Mouse (Mus musculus) lung, postnatal 0 days (tissue): ENCODE results near the gene Stx16. TPM values are rescaled to one million over a fixed set of nuclear protein-coding genes. Genes with fewer than 3 reads are reported as not detected.

Experiments
- ATAC-seq: fragments of 200-750 bp; cut with Nextera tagmentation; 2 replicates; pipeline ENCODE4 v1.8.0; 2017; ENCODE audit warnings: moderate library complexity
- DNase-seq: peaks from one replicate; pipeline ENCODE4 v3.0.0-alpha.2; 2016; ENCODE audit warnings: low spot score
- H3K27ac ChIP-seq: fragments of 300-500 bp; sonication (generic); 2 replicates; pipeline ENCODE4 v1.5.1; 2014; ENCODE audit warnings: antibody characterized with exemption, mild to moderate bottlenecking, low read length, mixed read lengths
- H3K27me3 ChIP-seq: fragments of 300-500 bp; sonication (generic); replicated peaks from 2 replicates; pipeline ENCODE4 v1.6.1; 2014; ENCODE audit warnings: low read length, mixed read lengths; ENCODE audit not compliant: insufficient read depth
- H3K36me3 ChIP-seq: fragments of 300-500 bp; sonication (generic); 2 replicates; pipeline ENCODE4 v1.6.1; 2014; ENCODE audit warnings: low read length, mixed read lengths; ENCODE audit not compliant: insufficient read depth
- H3K4me1 ChIP-seq: fragments of 300-500 bp; sonication (generic); 2 replicates; pipeline ENCODE4 v1.6.1; 2014; ENCODE audit warnings: antibody characterized with exemption, low read depth, low read length, mixed read lengths; ENCODE audit not compliant: insufficient read depth
- H3K4me2 ChIP-seq: fragments of 300-500 bp; sonication (generic); replicated peaks from 2 replicates; pipeline ENCODE4 v1.6.1; 2014; ENCODE audit warnings: low read depth, mild to moderate bottlenecking, low read length, moderate library complexity, mixed read lengths
- H3K4me3 ChIP-seq: fragments of 300-500 bp; sonication (generic); 2 replicates; pipeline ENCODE4 v1.5.1; 2014; ENCODE audit warnings: low read depth, low read length
- H3K9ac ChIP-seq: fragments of 300-500 bp; sonication (generic); replicated peaks from 2 replicates; pipeline ENCODE4 v1.6.1; 2014; ENCODE audit warnings: low read depth, mild to moderate bottlenecking
- H3K9me3 ChIP-seq: fragments of 300-500 bp; sonication (generic); 2 replicates; pipeline ENCODE4 v1.6.1; 2016; ENCODE audit warnings: low read length, mixed read lengths
- CTCF ChIP-seq: IDR thresholded peaks from 2 replicates; pipeline ENCODE4 v1.5.1; 2016; ENCODE audit warnings: antibody characterized with exemption, mild to moderate bottlenecking
- EP300 ChIP-seq: IDR thresholded peaks from 2 replicates; pipeline ENCODE4 v1.6.1; 2016; ENCODE audit warnings: antibody characterized with exemption, mild to moderate bottlenecking, control low read depth
- WGBS: fragments of 180-500 bp; shearing (Covaris S2); extraction: QIAGEN DNeasy Blood & Tissue Kit; methylation state at CpG from one replicate; pipeline ENCODE4 v1.1.7; 2014; 5-methylcytosine and 5-hydroxymethylcytosine counted together
- polyA plus RNA-seq: library from polyadenylated mRNA; unstranded; fragments of >200 nt; fragmentation: Nextera tagmentation; extraction: Ambion mirVana; gene quantifications from 2 replicates; pipeline ENCODE4 v1.2.1, GENCODE M21; 2015

The Stx16 gene
- polyA plus RNA-seq, 1 experiment from 2014 or later = 5.2 TPM

DNA sequence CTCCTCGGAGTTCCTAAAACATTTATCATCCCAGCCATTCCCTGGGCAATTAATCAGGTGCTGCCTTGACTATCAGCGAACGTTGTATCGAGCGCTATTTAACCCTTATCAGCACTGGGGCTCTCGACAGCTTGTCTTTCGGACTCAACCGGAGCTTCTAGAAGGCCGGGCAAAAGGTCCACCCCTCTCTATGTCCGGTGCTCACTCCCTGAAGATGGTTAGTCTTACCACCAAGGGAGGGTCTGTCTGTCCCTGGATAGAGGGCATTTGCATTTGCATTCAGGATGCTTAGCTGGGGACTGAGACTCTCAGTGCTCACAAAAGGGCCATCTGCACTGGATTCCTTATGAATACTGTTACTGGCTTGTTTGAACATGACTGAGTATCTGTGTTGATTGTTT lies 25.0 kb upstream of the Stx16 start:
- TF ChIP-seq EP300 (no peak), CTCF (no peak)
- Histone ChIP-seq H3K9me3 (no peaks in the 10 kb centered on the region), H3K27me3 (no peaks in the 10 kb centered on the region), H3K4me2 (no peak overlapping the region), H3K4me1 (no peaks in the 10 kb centered on the region), H3K27ac (no peak overlapping the region), H3K9ac (no peak overlapping the region), H3K36me3 (no peaks in the 10 kb centered on the region), H3K4me3 (no peak overlapping the region)
- ATAC-seq (no peak), DNase-seq (no peak)
- WGBS = 10% methylated on average over 10 of the region's 10 CpGs

DNA sequence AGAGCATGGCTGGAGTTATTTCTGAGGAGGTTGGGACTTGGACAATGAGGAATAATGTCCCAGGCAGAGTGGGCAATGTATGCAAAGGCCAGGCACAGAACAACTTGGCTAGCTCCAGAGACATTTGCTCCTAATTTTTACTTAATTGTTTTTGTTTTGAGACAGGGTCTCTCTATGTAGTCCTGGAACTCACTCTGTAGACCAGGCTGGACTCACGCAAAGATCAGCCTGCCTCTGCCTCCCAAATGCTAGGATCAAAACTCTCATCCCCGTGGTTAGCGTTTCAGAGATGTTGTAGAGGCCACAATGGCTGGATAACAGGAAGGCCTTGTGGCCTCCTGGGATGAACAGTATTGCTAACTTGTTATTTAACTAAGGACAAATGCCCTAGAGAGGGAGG lies 21.6 kb upstream of the Stx16 start:
- Histone ChIP-seq H3K36me3 (no peaks in the 10 kb centered on the region), H3K27me3 (no peaks in the 10 kb centered on the region), H3K4me3 (no peak overlapping the region), H3K9me3 (no peaks in the 10 kb centered on the region), H3K4me2 (no peak overlapping the region), H3K4me1 (no peaks in the 10 kb centered on the region), H3K9ac (no peak overlapping the region), H3K27ac (no peak overlapping the region)
- no peak for ATAC-seq
- TF ChIP-seq EP300 = no peak
- TF ChIP-seq CTCF = no peak
- DNase-seq = no peak
- 94% methylated on average over 3 of the region's 3 CpGs for WGBS

DNA sequence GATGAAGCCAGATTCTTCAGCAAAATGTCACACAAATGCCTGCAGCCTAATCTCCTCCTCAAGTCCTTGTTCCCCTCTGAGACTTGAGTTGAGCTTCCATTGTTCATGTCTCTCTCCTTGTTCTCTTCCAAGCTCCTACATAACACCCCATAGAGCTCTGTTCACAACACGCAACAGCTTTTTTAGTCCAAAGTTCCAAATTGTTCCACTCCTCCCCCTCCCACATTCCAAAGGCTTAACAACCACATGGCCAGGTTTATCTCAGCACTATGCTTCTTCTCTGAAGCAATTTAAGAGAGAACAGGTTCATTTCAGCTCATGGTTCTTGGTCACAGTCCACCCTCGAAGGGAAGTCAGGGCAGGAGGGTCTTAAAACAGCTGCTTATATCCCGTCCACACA lies 18.4 kb upstream of the Stx16 start:
- DNase-seq = no peak
- Histone ChIP-seq H3K9me3 (no peaks in the 10 kb centered on the region), H3K36me3 (no peaks in the 10 kb centered on the region), H3K4me3 (no peak overlapping the region), H3K4me1 (no peaks in the 10 kb centered on the region), H3K4me2 (no peak overlapping the region), H3K27ac (no peak overlapping the region), H3K9ac (no peak overlapping the region), H3K27me3 (no peaks in the 10 kb centered on the region)
- 85% methylated on average over 3 of the region's 3 CpGs for whole genome bisulfite sequencing
- ATAC-seq = no peak
- TF ChIP-seq CTCF (no peak), EP300 (no peak)

DNA sequence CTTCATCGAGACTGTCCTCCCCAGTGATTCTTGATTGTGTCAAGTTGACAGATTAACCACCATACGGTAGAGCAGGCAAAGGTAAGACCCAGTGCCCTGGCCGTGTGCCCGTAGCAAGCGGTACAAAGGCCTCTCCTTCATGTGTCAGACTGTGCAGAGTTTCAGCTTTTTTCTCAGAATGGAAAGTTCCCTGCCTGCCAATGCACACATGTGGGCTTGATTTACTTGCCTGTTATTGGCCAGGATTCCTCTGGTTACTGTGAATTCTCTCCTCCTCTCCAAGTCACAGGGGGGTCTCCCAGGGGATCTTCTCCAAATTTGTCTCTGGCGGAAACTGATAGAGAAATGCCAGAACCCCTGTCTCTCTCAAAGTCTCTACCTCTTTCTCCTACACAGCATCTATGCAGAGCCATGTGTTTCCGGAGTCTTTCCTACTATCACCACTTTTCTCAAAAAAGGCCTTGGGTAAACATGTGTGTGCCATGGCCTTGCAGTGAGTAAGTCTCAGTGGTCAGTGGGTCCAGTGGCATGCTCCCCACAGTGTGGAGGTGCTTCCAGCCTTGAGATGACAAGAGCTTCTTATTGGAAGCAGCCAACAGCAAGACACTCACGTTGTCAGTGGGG lies 17.7 kb upstream of the Stx16 start:
- ATAC-seq (no peak), DNase-seq (no peak)
- no peaks in the 10 kb centered on the region for H3K9me3 ChIP-seq
- 83% methylated on average over 8 of the region's 8 CpGs for WGBS
- no peaks in the 10 kb centered on the region for H3K36me3 ChIP-seq
- H3K27ac ChIP-seq = no peak overlapping the region
- H3K4me2 ChIP-seq = no peak overlapping the region
- H3K4me3 ChIP-seq = no peak overlapping the region
- no peaks in the 10 kb centered on the region for H3K4me1 ChIP-seq
- TF ChIP-seq CTCF (no peak), EP300 (no peak)
- H3K27me3 ChIP-seq = no peaks in the 10 kb centered on the region
- H3K9ac ChIP-seq = no peak overlapping the region

GRCm38 (mm10) chr2:174059591-174060385 lies 16.3 kb upstream of the Stx16 start:
- H3K4me2 ChIP-seq = no peak overlapping the region
- TF ChIP-seq CTCF = no peak
- no peak for TF ChIP-seq EP300
- no peak overlapping the region for H3K27ac ChIP-seq
- no peak overlapping the region for H3K4me3 ChIP-seq
- ATAC-seq = no peak
- H3K9ac ChIP-seq = no peak overlapping the region
- no peaks in the 10 kb centered on the region for H3K27me3 ChIP-seq
- H3K4me1 ChIP-seq = no peaks in the 10 kb centered on the region
- H3K9me3 ChIP-seq = no peaks in the 10 kb centered on the region
- DNase-seq = no peak
- WGBS = 90% methylated on average over 13 of the region's 13 CpGs
- H3K36me3 ChIP-seq = no peaks in the 10 kb centered on the region

DNA sequence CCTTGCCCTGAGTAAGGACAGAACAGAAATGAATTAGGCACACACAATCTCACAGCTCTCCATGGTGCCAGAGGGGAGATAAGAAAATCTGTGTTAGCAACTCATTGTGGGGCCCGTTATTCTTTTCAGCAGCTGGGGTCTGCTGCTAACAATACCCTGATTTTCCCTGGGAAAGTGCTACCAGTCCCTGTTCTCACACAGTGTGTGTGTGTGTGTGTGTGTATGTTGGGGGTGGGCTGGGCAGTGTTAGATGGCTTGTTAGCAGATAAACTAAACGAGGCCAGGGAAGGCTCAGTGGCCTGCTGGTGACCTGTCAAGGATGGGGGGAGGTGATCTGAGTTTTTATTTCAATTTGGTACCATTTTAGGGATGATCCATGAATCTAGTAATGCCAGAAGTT lies 14.9 kb upstream of the Stx16 start:
- DNase-seq (no peak), ATAC-seq (no peak)
- WGBS = 13% methylated on average over 2 of the region's 2 CpGs
- Histone ChIP-seq H3K9me3 (no peaks in the 10 kb centered on the region), H3K4me1 (no peaks in the 10 kb centered on the region), H3K4me3 (no peak overlapping the region), H3K4me2 (no peak overlapping the region), H3K27ac (no peak overlapping the region), H3K36me3 (no peaks in the 10 kb centered on the region), H3K9ac (no peak overlapping the region), H3K27me3 (no peaks in the 10 kb centered on the region)
- TF ChIP-seq EP300 (no peak), CTCF (no peak)
